Mouse (Mus musculus) bone marrow, adult 2 months (tissue): ENCODE measurements around the gene Zfp287.

Source experiments
- CTCF ChIP-seq: fragments of 200-500 bp; IDR thresholded peaks from 2 replicates; pipeline ENCODE4 v1.5.1; 2011; ENCODE audit warnings: low read length, control low read depth; ENCODE audit not compliant: control insufficient read depth, insufficient read depth
- POLR2A ChIP-seq: fragments of 200-500 bp; IDR thresholded peaks from 2 replicates; pipeline ENCODE4 v1.6.1; 2011; ENCODE audit warnings: low read depth, mild to moderate bottlenecking, control low read depth, low read length, borderline replicate concordance; ENCODE audit not compliant: control insufficient read depth

- TF ChIP-seq CTCF (no peak), POLR2A (peak; percentile 28; the same call in 1 of the 2 replicates)
Measured at GRCm38 (mm10) chr11:62731311-62732021, at the start of gene Zfp287.
